Mouse (Mus musculus) olfactory bulb, adult 2 months (tissue): ENCODE measurements around the gene Dmpk. TPM values are rescaled to one million over a fixed set of nuclear protein-coding genes. Genes with fewer than 3 reads are reported as not detected.

Experiments used
- H3K27ac ChIP-seq: fragments of 200-500 bp; 2 replicates; pipeline ENCODE4 v1.5.1; 2012; ENCODE audit warnings: low read depth, low read length; ENCODE audit not compliant: insufficient read depth
- H3K4me1 ChIP-seq: fragments of 200-500 bp; 2 replicates; pipeline ENCODE4 v1.6.1; 2012; ENCODE audit warnings: low read length; ENCODE audit not compliant: control insufficient read depth, insufficient read depth
- H3K4me3 ChIP-seq: fragments of 200-500 bp; 2 replicates; pipeline ENCODE4 v1.5.1; 2012; ENCODE audit warnings: mild to moderate bottlenecking, low read depth, low read length, moderate library complexity; ENCODE audit not compliant: insufficient read depth
- CTCF ChIP-seq: fragments of 200-500 bp; IDR thresholded peaks from 2 replicates; pipeline ENCODE4 v1.5.1; 2012; ENCODE audit warnings: low read depth, mild to moderate bottlenecking, low read length, moderate library complexity; ENCODE audit not compliant: insufficient read depth
- POLR2A ChIP-seq: fragments of 200-500 bp; IDR thresholded peaks from 2 replicates; pipeline ENCODE4 v1.6.1; 2012; ENCODE audit warnings: mild to moderate bottlenecking, low read depth, low read length, moderate library complexity; ENCODE audit not compliant: insufficient read depth
- WGBS: fragments of 180-500 bp; shearing (Covaris S2); methylation state at CpG from one replicate; pipeline ENCODE4 v1.1.7; 2018; 5-methylcytosine and 5-hydroxymethylcytosine counted together
- polyA plus RNA-seq: library from polyadenylated mRNA; stranded (reverse); fragments of >200 nt; gene quantifications from 2 replicates; pipeline ENCODE4 v1.2.4, GENCODE M21; 2012; ENCODE audit warnings: low replicate concordance; ENCODE audit not compliant: missing spikeins, insufficient read depth, insufficient read length

The Dmpk gene
- polyA plus RNA-seq, 1 experiment, result not detected

- Histone ChIP-seq H3K27ac (no peak overlapping the region), H3K4me3 (no peak overlapping the region), H3K4me1 (peaks cover 36% of the 10 kb centered on the region)
- TF ChIP-seq CTCF, result no peak
- TF ChIP-seq POLR2A, result no peak
- WGBS, result 77% methylated on average over 2 of the region's 2 CpGs
Observed at GRCm38 (mm10) chr7:19097217-19097616, 13.6 kb downstream of the Dmpk start.

GRCm38 (mm10) chr7:19097863-19098262 is 14.2 kb downstream of the Dmpk start:
- peaks cover 29% of the 10 kb centered on the region for H3K4me1 ChIP-seq

GRCm38 (mm10) chr7:19098811-19099210 is 15.2 kb downstream of the Dmpk start:
- TF ChIP-seq POLR2A, result no peak
- no peak for TF ChIP-seq CTCF
- H3K27ac ChIP-seq, result no peak overlapping the region

More at GRCm38 (mm10) chr7:19097863-19098262, 14.2 kb downstream of the Dmpk start:
- TF ChIP-seq POLR2A (no peak), CTCF (no peak)
- H3K4me3 ChIP-seq, result no peak overlapping the region
- H3K27ac ChIP-seq, result no peak overlapping the region

GRCm38 (mm10) chr7:19100290-19100689 is 16.6 kb downstream of the Dmpk start:
- 92% methylated on average over 1 of the region's 1 CpGs for WGBS
- peaks cover 11% of the 10 kb centered on the region for H3K4me1 ChIP-seq
- no peak overlapping the region for H3K4me3 ChIP-seq
- no peak for TF ChIP-seq CTCF
- TF ChIP-seq POLR2A, result no peak
- H3K27ac ChIP-seq, result no peak overlapping the region

More at GRCm38 (mm10) chr7:19098811-19099210, 15.2 kb downstream of the Dmpk start:
- Histone ChIP-seq H3K4me3 (no peak overlapping the region), H3K4me1 (peaks cover 23% of the 10 kb centered on the region)
- WGBS, result 83% methylated on average over 7 of the region's 7 CpGs

GRCm38 (mm10) chr7:19103741-19104140 is 20.1 kb downstream of the Dmpk start:
- Histone ChIP-seq H3K4me1 (peaks cover 6% of the 10 kb centered on the region; the same call in 1 of the 2 replicates), H3K4me3 (no peak overlapping the region), H3K27ac (no peak overlapping the region)
- no peak for TF ChIP-seq POLR2A
- TF ChIP-seq CTCF, result no peak

GRCm38 (mm10) chr7:19104486-19104885 is 20.8 kb downstream of the Dmpk start:
- no peak for TF ChIP-seq POLR2A
- TF ChIP-seq CTCF, result no peak

GRCm38 (mm10) chr7:19107436-19107835 is 23.8 kb downstream of the Dmpk start:
- 64% methylated on average over 3 of the region's 3 CpGs for whole genome bisulfite sequencing
- Histone ChIP-seq H3K4me1 (peaks cover 6% of the 10 kb centered on the region; the same call in 1 of the 2 replicates), H3K27ac (no peak overlapping the region), H3K4me3 (no peak overlapping the region)
- TF ChIP-seq POLR2A (no peak), CTCF (no peak)

More at GRCm38 (mm10) chr7:19104486-19104885, 20.8 kb downstream of the Dmpk start:
- Histone ChIP-seq H3K4me3 (no peak overlapping the region), H3K4me1 (peaks cover 6% of the 10 kb centered on the region; the same call in 1 of the 2 replicates), H3K27ac (no peak overlapping the region)
- 80% methylated on average over 2 of the region's 2 CpGs for WGBS

- Histone ChIP-seq H3K4me3 (no peak overlapping the region), H3K4me1 (peaks cover 6% of the 10 kb centered on the region; the same call in 1 of the 2 replicates), H3K27ac (no peak overlapping the region)
- TF ChIP-seq POLR2A (no peak), CTCF (no peak)
- 96% methylated on average over 1 of the region's 1 CpGs for WGBS
Observed at GRCm38 (mm10) chr7:19109565-19109964, 25.9 kb downstream of the Dmpk start.

GRCm38 (mm10) chr7:19118028-19118771 is 34.6 kb downstream of the Dmpk start, which contains the start of gene Gm4969:
Gene Gm4969 (minus strand): TSS chr7:19118368.
- H3K4me3 ChIP-seq, result peak within 1 kb of the TSS; percentile 29

GRCm38 (mm10) chr7:19119083-19119482 is 35.4 kb downstream of the Dmpk start:
- Histone ChIP-seq H3K27ac (no peak overlapping the region), H3K4me3 (no peak overlapping the region), H3K4me1 (peaks cover 12% of the 10 kb centered on the region)
- WGBS, result 92% methylated on average over 8 of the region's 8 CpGs
- TF ChIP-seq POLR2A (no peak), CTCF (no peak)

More at GRCm38 (mm10) chr7:19118028-19118771, 34.6 kb downstream of the Dmpk start, which contains the start of gene Gm4969:
- WGBS, result 21% methylated on average over 64 of the region's 64 CpGs
- no peak for TF ChIP-seq CTCF
- no peak for TF ChIP-seq POLR2A
- no peak within 1 kb of the TSS for H3K27ac ChIP-seq
- H3K4me1 ChIP-seq, result peaks cover 12% of the 10 kb centered on the region
